Mouse (Mus musculus) liver, adult 2 months (tissue): Measurements from ENCODE around the gene Rabl6.
A peak's percentile ranks its signal among the peaks of the same experiment; 100 is the strongest.

Experiments
- CTCF ChIP-seq: fragments of 200-500 bp; IDR thresholded peaks from 2 replicates; pipeline ENCODE4 v1.5.1; 2011; ENCODE audit warnings: low read depth, low read length, control low read depth
- POLR2A ChIP-seq: fragments of 200-500 bp; IDR thresholded peaks from 2 replicates; pipeline ENCODE4 v1.6.1; 2011; ENCODE audit warnings: low read length, control low read depth; ENCODE audit not compliant: insufficient read depth; ENCODE audit errors: extremely low read depth

DNA sequence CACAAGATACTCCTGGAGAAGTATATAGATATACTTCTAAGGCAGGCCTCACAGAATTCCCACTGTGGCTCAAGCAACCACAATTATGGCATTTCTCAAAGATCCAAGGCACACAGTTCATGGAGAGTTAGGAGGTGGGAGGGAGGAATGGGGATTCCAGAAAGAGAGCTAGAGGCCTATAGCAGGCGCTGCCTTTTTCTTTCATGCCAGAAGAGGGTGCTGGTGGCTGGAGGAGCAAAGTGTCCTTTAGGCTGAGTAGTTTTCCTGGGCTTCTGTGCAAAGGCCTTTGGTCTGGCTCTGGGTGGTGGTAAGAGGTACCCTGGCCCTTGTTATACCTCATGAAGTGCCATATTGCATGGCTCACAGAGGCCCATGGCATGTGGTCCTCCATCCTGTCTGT is 25.7 kb upstream of the Rabl6 start:
- TF ChIP-seq CTCF (peak; percentile 22; the same call in 1 of the 2 replicates), POLR2A (no peak)
